Mouse (Mus musculus) mesoderm, embryonic 11.5 days (tissue): ENCODE measurements around the gene Baz2b.
"Not testable (repeated sequence)": the region's sequence is repeated elsewhere in the genome, so short reads cannot be mapped to it uniquely, and the experiment has no call there.

Experiments used
- DNase-seq: peaks from one replicate; pipeline ENCODE4 v3.0.0-alpha.2; 2012; ENCODE audit warnings: low read depth, low spot score

Gene Baz2b

GRCm38 (mm10) chr2:60200051-60200562, 9.5 kb downstream of the Baz2b start:
- no peak for DNase-seq

GRCm38 (mm10) chr2:60196841-60197240, 12.8 kb downstream of the Baz2b start:
- no peak for DNase-seq

- DNase-seq = no peak
Measured at GRCm38 (mm10) chr2:60181696-60182095, 27.9 kb downstream of the Baz2b start.

- DNase-seq = no peak
Measured at GRCm38 (mm10) chr2:60177490-60177889, 32.1 kb downstream of the Baz2b start.

- DNase-seq = no peak
Measured at GRCm38 (mm10) chr2:60176087-60176486, 33.6 kb downstream of the Baz2b start.

GRCm38 (mm10) chr2:60175078-60175477, 34.6 kb downstream of the Baz2b start:
- no peak for DNase-seq

GRCm38 (mm10) chr2:60173595-60173994, 36.0 kb downstream of the Baz2b start:
- no peak for DNase-seq

- DNase-seq = no peak
Measured at GRCm38 (mm10) chr2:60173190-60173589, 36.4 kb downstream of the Baz2b start.

GRCm38 (mm10) chr2:60172531-60172914, 37.1 kb downstream of the Baz2b start:
- DNase-seq = no peak

GRCm38 (mm10) chr2:60171786-60172530, 37.7 kb downstream of the Baz2b start:
- DNase-seq = no peak

GRCm38 (mm10) chr2:60166878-60167277, 42.8 kb downstream of the Baz2b start:
- DNase-seq = no peak

- DNase-seq = no peak
Measured at GRCm38 (mm10) chr2:60165679-60166078, 44.0 kb downstream of the Baz2b start.

- no peak for DNase-seq
Measured at GRCm38 (mm10) chr2:60163744-60164143, 45.9 kb downstream of the Baz2b start.

GRCm38 (mm10) chr2:60152481-60152880, 57.2 kb downstream of the Baz2b start:
- DNase-seq = no peak

- DNase-seq = no peak
Measured at GRCm38 (mm10) chr2:60148651-60149050, 61.0 kb downstream of the Baz2b start.

GRCm38 (mm10) chr2:60147428-60147827, 62.2 kb downstream of the Baz2b start:
- DNase-seq = no peak

- DNase-seq = no peak
Measured at GRCm38 (mm10) chr2:60145742-60146141, 63.9 kb downstream of the Baz2b start.

- no peak for DNase-seq
Measured at GRCm38 (mm10) chr2:60143383-60143782, 66.3 kb downstream of the Baz2b start.

GRCm38 (mm10) chr2:60142281-60142680, 67.4 kb downstream of the Baz2b start:
- DNase-seq = no peak

GRCm38 (mm10) chr2:60138751-60139162, 70.9 kb downstream of the Baz2b start:
- DNase-seq = no peak

- no peak for DNase-seq
Measured at GRCm38 (mm10) chr2:60135796-60136195, 73.8 kb downstream of the Baz2b start.

- not testable (repeated sequence) for DNase-seq
Measured at GRCm38 (mm10) chr2:60134958-60135357, 74.7 kb downstream of the Baz2b start.

- DNase-seq = no peak
Measured at GRCm38 (mm10) chr2:60133072-60133471, 76.6 kb downstream of the Baz2b start.
